Mouse (Mus musculus): ENCODE results near the gene Tnni3k. TPM values are rescaled to one million over a fixed set of nuclear protein-coding genes. Genes with fewer than 3 reads are reported as not detected.

The Tnni3k gene
- polyA plus RNA-seq, 1 experiment = 0.05 TPM

DNA sequence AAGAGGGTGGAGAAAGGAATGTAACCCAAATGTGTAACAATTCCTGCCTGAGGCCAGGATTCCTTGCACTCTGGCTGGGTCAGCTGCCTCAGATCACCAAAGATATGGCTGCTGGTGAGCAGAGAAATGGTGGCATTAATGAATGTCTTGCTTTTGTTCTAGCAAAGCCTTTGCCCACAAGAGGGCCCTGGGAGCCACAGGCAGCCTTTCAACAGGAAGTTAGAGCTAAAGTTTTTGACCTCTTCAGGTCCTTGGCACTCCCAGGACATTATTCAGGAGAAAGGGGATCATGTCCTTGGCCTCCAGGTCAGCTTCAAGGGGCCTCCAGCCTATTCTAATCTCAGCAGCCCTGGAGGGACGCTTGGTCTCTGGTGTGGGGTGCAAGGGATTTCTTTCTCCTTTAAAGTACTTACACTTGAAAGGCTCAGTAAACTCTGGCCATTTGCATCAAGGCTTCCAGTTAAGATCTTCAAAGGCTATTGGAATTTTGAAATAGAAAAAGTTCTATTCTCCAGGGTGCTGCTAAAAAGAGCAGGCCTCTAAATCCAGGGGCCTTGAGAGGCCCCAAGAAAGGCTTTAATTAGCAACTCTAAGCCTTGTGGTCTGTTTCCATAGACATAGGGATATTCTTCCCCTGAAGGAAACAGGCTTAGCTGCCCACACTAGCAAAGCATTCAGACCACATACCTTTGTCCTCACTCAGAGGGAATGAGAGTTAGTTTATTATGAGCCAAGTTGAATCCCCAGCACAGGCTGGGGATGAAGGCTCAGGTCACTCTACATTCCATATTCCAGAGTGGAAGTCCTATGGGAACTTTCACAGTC, 16.0 kb downstream of the Tnni3k start:
- DNase-seq (ENCODE audit: low read depth) = peak; percentile 11
- TF ChIP-seq CTCF (IDR thresholded peaks at IDR 0.05; ENCODE audit: borderline replicate concordance, extremely low read depth, insufficient read depth, insufficient read length) (no peak), POLR2A (IDR thresholded peaks at IDR 0.05; ENCODE audit: borderline replicate concordance, extremely low read depth, insufficient read depth, insufficient read length, poor library complexity, severe bottlenecking) (no peak)

DNA sequence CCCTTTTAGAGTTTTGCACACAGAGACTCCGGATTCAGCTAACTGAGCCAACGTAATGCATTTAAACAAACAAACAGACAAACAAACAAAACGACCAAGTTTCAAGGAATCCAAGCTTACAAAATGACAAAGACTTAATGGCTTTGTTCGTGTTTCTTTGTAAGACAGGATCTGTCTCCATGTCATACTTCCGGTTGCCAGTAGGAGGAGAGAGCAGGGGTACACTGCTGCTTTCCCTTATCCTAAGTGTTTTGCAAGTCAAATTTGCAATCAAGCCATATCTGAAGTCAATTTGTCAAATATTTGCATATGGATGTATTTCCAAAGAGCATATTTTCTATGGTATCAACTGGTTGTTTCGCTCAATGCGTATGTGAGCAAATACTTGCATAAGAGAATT, 20.9 kb downstream of the Tnni3k start:
- peak; percentile 44 for DNase-seq (ENCODE audit: low read depth)
- TF ChIP-seq POLR2A (IDR thresholded peaks at IDR 0.05; ENCODE audit: borderline replicate concordance, extremely low read depth, insufficient read depth, insufficient read length, poor library complexity, severe bottlenecking) (no peak), CTCF (IDR thresholded peaks at IDR 0.05; ENCODE audit: borderline replicate concordance, extremely low read depth, insufficient read depth, insufficient read length) (peak; percentile 42; the same call in 1 of the 2 replicates)

DNA sequence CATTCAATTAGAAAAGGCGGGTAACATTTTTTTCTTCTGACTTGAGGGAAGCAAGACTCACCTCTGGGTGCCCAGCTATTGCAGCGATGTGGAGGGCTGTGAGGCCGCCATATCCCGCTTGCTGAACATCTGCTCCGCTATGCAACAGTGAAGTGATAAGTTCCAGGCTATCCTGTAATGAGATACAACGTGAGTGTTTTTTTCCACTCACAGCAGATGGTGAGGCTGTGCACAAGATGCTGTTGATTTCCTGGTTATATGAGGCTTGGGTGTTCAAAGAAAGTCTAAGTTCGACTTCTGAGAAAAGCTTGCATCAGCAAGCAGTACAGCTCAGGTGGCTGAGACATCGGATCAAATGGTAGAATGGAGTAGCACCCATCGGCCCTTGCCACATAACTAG, 25.0 kb downstream of the Tnni3k start:
- TF ChIP-seq CTCF (IDR thresholded peaks at IDR 0.05; ENCODE audit: borderline replicate concordance, extremely low read depth, insufficient read depth, insufficient read length) (no peak), POLR2A (IDR thresholded peaks at IDR 0.05; ENCODE audit: borderline replicate concordance, extremely low read depth, insufficient read depth, insufficient read length, poor library complexity, severe bottlenecking) (no peak)
- peak; percentile 23 for DNase-seq (ENCODE audit: low read depth)

DNA sequence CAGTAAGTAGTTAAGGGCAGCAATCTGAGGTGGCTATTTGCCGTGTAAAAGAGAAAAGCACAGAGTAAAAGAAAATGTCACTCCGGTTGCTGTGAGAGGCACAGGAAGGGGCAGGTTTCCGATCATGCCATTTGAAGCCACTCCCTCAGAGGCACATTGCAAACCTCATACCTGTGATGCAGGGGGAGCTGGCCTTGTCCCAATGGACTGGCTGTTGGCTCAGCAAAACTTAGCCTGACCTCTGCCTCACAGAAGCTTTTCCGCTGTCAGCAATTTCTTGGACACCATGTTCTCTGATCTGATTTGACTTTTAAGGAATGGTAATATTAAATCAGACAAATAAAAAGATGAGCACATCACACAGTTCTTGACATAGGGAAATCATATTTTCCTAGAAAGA, 52.4 kb downstream of the Tnni3k start:
- no peak for DNase-seq (ENCODE audit: low read depth)
- TF ChIP-seq CTCF (IDR thresholded peaks at IDR 0.05; ENCODE audit: borderline replicate concordance, extremely low read depth, insufficient read depth, insufficient read length) = no peak
- no peak for TF ChIP-seq POLR2A (IDR thresholded peaks at IDR 0.05; ENCODE audit: borderline replicate concordance, extremely low read depth, insufficient read depth, insufficient read length, poor library complexity, severe bottlenecking)

DNA sequence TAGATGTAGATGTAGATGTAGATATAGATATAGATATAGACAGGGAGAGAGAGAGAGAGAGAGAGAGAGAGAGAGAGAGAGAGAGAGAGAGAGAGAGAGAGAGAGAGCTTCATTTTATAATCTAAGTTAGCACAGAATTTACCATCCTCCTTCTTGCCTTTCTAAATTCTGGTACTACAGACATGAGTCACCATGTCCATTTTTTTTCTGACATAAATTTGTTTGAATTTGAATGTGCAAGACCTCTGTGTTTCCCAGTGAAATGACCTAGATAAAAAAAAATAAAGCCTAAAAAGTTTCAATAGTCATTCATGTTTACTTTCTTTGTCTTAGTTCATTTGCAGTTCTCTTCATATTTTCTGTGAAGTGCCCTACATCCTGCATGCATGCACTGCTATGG, 54.2 kb downstream of the Tnni3k start:
- TF ChIP-seq CTCF (IDR thresholded peaks at IDR 0.05; ENCODE audit: borderline replicate concordance, extremely low read depth, insufficient read depth, insufficient read length) (no peak), POLR2A (IDR thresholded peaks at IDR 0.05; ENCODE audit: borderline replicate concordance, extremely low read depth, insufficient read depth, insufficient read length, poor library complexity, severe bottlenecking) (no peak)
- DNase-seq (ENCODE audit: low read depth) = no peak

DNA sequence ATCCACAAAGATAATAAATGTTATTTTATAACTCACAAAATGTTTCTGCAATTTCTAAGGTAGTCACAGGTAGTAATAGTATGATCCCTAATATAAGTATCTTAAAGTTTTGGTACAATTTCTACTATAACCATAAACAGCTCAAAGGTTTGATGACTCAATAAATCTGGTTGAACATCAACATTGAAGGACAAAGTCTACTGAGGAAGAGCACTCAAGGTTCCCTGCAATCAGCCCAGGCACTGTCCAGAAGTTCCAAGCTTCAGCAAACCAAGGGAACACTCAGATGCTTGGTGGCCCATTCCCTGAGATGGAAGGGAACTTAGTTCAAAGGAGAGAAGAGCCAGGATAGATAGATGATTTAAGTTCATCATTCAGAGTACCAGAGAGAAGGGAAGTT, 62.5 kb downstream of the Tnni3k start:
- DNase-seq (ENCODE audit: low read depth) = no peak
- TF ChIP-seq CTCF (IDR thresholded peaks at IDR 0.05; ENCODE audit: borderline replicate concordance, extremely low read depth, insufficient read depth, insufficient read length) (no peak), POLR2A (IDR thresholded peaks at IDR 0.05; ENCODE audit: borderline replicate concordance, extremely low read depth, insufficient read depth, insufficient read length, poor library complexity, severe bottlenecking) (no peak)

DNA sequence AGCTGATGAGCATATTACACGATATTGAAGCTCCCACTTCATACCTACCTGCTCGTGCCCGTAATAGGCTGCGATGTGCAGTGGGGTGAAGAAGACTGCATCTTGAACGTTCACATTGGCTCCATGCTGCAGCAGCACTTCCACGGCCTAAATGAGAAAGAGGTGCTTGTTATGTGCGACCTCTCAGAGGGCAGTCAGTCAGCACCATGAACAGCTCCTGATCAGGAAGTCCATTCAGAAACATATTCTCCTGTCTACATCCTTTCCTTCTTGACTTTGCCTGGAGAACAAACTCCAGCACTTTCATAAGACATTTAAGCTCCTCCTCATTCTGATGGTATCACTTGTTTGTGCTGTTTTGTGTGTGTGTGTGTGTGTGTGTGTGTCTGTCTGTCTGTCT, 76.1 kb downstream of the Tnni3k start:
- no peak for TF ChIP-seq POLR2A (IDR thresholded peaks at IDR 0.05; ENCODE audit: borderline replicate concordance, extremely low read depth, insufficient read depth, insufficient read length, poor library complexity, severe bottlenecking)
- no peak for TF ChIP-seq CTCF (IDR thresholded peaks at IDR 0.05; ENCODE audit: borderline replicate concordance, extremely low read depth, insufficient read depth, insufficient read length)

DNA sequence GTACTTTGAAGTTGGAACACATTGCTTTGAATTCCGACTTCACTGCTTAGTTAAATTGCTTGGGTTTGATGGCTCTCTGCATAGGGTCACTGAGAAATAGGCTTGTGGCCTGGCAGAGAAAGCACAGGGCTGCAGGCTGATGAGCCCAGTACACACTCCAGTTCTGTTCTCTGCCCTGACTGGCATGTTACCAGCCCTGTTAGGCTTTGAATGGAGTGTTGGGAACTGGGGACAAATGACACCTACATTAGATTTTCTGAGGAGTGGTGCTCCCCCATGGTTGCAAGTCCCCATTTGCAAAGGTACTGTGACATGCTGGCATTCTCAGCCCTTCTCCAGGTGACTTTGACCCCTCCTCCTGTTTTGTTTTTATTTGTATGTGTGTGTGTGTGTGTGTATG, 83.6 kb downstream of the Tnni3k start:
- DNase-seq (ENCODE audit: low read depth) = no peak
- TF ChIP-seq CTCF (IDR thresholded peaks at IDR 0.05; ENCODE audit: borderline replicate concordance, extremely low read depth, insufficient read depth, insufficient read length) (no peak), POLR2A (IDR thresholded peaks at IDR 0.05; ENCODE audit: borderline replicate concordance, extremely low read depth, insufficient read depth, insufficient read length, poor library complexity, severe bottlenecking) (no peak)

More for the DNA sequence above, 76.1 kb downstream of the Tnni3k start:
- no peak for DNase-seq (ENCODE audit: low read depth)

DNA sequence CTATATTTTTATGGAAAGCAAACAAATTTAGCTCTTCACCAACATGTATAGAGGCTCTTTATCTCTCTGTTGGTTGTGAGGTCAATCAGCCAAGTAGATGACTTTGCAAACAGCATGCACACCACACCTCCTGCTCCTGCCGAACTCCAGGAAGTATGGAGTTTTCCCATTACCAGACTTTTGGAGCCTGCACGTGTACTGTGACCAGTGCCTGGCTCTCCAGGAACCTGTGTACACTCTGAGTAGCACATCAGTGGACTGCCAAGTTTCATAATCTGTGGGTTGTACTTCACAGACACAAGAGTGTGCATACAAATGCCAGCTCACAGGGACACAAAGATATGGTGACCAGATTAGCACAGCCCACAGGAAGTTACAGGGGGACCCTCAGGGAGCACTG, 84.2 kb downstream of the Tnni3k start:
- TF ChIP-seq POLR2A (IDR thresholded peaks at IDR 0.05; ENCODE audit: borderline replicate concordance, extremely low read depth, insufficient read depth, insufficient read length, poor library complexity, severe bottlenecking) (no peak), CTCF (IDR thresholded peaks at IDR 0.05; ENCODE audit: borderline replicate concordance, extremely low read depth, insufficient read depth, insufficient read length) (no peak)
- no peak for DNase-seq (ENCODE audit: low read depth)

DNA sequence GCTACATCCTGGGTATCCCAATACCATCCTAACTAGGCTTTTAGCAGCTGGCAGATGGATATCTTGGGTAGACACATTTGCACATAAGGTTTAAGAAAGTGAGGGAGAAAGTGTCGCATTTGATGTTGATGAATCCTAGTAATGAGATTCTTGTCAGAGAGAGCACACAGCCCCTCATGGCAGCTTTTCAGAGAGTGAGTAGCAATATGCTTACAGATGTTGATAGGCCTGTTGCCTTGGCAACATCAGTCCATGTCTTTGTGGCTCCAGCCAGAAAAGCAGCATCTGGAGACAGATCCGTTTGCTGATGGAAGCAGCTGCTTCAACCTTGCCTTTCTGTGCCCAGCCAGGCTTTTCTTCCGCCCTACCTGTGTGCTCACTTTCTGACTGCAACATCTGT, 93.9 kb downstream of the Tnni3k start:
- TF ChIP-seq POLR2A (IDR thresholded peaks at IDR 0.05; ENCODE audit: borderline replicate concordance, extremely low read depth, insufficient read depth, insufficient read length, poor library complexity, severe bottlenecking) (no peak), CTCF (IDR thresholded peaks at IDR 0.05; ENCODE audit: borderline replicate concordance, extremely low read depth, insufficient read depth, insufficient read length) (no peak)
- peak; percentile 86 for DNase-seq (ENCODE audit: low read depth)

DNA sequence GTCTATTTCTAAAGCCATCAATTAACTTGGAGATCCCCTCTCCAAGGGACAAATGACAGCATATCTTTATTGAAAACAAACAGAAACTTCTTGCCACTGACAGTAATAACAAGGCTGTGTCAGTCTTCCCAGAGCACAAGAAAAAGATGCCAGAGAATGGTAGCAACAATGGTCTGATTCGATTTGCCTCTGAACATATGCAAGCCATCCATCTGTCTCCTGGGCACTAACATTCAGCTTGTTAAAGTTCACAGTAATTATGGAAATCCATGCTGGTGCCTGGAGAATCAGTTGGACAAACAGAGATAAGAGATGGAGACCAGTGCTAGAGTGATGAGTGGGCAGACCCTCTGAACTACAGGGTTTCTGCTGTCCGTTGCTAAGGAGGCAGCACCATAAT, 102.1 kb downstream of the Tnni3k start:
- TF ChIP-seq POLR2A (IDR thresholded peaks at IDR 0.05; ENCODE audit: borderline replicate concordance, extremely low read depth, insufficient read depth, insufficient read length, poor library complexity, severe bottlenecking) (no peak), CTCF (IDR thresholded peaks at IDR 0.05; ENCODE audit: borderline replicate concordance, extremely low read depth, insufficient read depth, insufficient read length) (no peak)
- peak; percentile 18 for DNase-seq (ENCODE audit: low read depth)

DNA sequence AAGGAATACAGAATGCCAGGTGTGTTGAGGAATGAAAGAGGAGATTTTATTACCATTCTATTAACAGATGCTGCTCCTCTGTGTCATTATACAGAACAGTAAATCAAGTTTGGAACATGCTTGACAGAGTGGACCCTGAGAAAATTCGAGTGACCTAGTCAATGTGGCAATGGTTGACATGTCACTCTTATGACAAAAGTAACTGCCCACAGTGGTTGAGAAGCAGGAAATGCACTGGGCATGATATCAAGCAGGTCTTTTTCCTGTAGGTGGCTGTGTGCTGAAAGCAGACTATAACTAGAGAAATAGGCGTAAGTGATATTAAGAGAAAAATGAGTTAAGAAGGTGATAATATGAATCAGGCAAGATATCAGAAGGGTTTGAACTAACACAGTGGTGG, 105.7 kb downstream of the Tnni3k start:
- DNase-seq (ENCODE audit: low read depth) = no peak
- TF ChIP-seq POLR2A (IDR thresholded peaks at IDR 0.05; ENCODE audit: borderline replicate concordance, extremely low read depth, insufficient read depth, insufficient read length, poor library complexity, severe bottlenecking) = no peak
- no peak for TF ChIP-seq CTCF (IDR thresholded peaks at IDR 0.05; ENCODE audit: borderline replicate concordance, extremely low read depth, insufficient read depth, insufficient read length)

All from brain, embryonic 14.5 days (tissue).